11 mouse cellular contexts compared by ENCODE assay signal in the genomic region with DNA sequence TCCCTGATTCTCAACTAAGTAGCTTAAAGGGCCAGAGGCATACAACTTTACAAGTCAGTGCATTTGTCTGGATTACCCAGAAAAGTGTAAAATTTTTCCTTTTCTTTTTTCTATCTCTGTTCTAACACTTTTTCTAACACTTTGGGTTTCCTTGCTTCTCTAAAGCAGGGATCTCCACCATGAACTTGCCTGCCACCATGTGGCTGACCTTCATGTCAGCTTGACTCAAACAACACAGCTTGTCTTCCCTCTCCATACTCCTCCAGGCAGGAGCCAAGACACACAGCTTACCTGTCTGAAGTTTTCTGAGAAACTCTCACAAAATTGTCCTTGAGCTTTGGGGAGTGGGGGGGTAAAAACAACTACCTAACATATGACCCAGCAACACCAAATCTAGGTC. TPM values are rescaled to one million over a fixed set of nuclear protein-coding genes. Genes with fewer than 3 reads are reported as not detected.
DNase-seq lines count a peak whose midpoint lies in the region; ATAC-seq and TF ChIP-seq lines count a peak whose summit lies in the region.
"Had no signal": no experiment of that assay in that cellular context is flagged by ENCODE, and none has a peak within 500 bp of the region (broad histone marks: within the 10 kb centered on the region; RNA-seq: fewer than 3 reads in every experiment).

No protein-coding gene starts in this region.

- H3K36me3 ChIP-seq in liver, postnatal 0 days (replicated peaks; ENCODE audit: insufficient read depth, low read length), result no peaks in the 10 kb centered on the region
- H3K36me3 ChIP-seq in liver, embryonic 11.5 days (ENCODE audit: control insufficient read depth, insufficient read depth, low read length), result no peaks in the 10 kb centered on the region
- no peaks in the 10 kb centered on the region for H3K36me3 ChIP-seq in midbrain, embryonic 14.5 days (ENCODE audit: control insufficient read depth, insufficient read depth, low read length)
- no peaks in the 10 kb centered on the region for H3K36me3 ChIP-seq in limb, embryonic 10.5 days
- H3K36me3 ChIP-seq: G1E; midbrain, embryonic 12.5 days had no signal

- no peaks in the 10 kb centered on the region for H3K9me3 ChIP-seq in liver, postnatal 0 days (ENCODE audit: low read length)
- H3K9me3 ChIP-seq in liver, embryonic 11.5 days (ENCODE audit: control insufficient read depth, low read length), result no peaks in the 10 kb centered on the region
- no peaks in the 10 kb centered on the region for H3K9me3 ChIP-seq in midbrain, embryonic 14.5 days (ENCODE audit: control insufficient read depth, low read length)
- no peaks in the 10 kb centered on the region for H3K9me3 ChIP-seq in limb, embryonic 10.5 days (replicated peaks)
- H3K9me3 ChIP-seq: G1E; midbrain, embryonic 12.5 days had no signal

- TF ChIP-seq EP300 in liver, postnatal 0 days (IDR thresholded peaks at IDR 0.05; ENCODE audit: low read depth), result no peak

- no peaks in the 10 kb centered on the region for H3K27me3 ChIP-seq in liver, postnatal 0 days (ENCODE audit: insufficient read depth, low read length)
- H3K27me3 ChIP-seq in liver, embryonic 11.5 days (replicated peaks; ENCODE audit: control insufficient read depth, insufficient read depth, low read length), result no peaks in the 10 kb centered on the region
- H3K27me3 ChIP-seq in midbrain, embryonic 14.5 days (ENCODE audit: control insufficient read depth, insufficient read depth, low read length), result no peaks in the 10 kb centered on the region
- no peaks in the 10 kb centered on the region for H3K27me3 ChIP-seq in limb, embryonic 10.5 days (ENCODE audit: low read depth, poor library complexity, severe bottlenecking)
- H3K27me3 ChIP-seq: midbrain, embryonic 12.5 days had no signal

- H3K27ac ChIP-seq in liver, postnatal 0 days (ENCODE audit: low read depth), result no peak overlapping the region
- H3K27ac ChIP-seq in liver, embryonic 11.5 days (ENCODE audit: low read depth, low read length), result no peak overlapping the region
- no peak overlapping the region for H3K27ac ChIP-seq in midbrain, embryonic 14.5 days (replicated peaks; ENCODE audit: low read depth, low read length)
- H3K27ac ChIP-seq in limb, embryonic 10.5 days, result no peak overlapping the region
- H3K27ac ChIP-seq: midbrain, embryonic 12.5 days had no signal

- TF ChIP-seq CTCF in liver, postnatal 0 days (IDR thresholded peaks at IDR 0.05; ENCODE audit: low read depth), result peak; percentile 62

- no peaks in the 10 kb centered on the region for H3K4me1 ChIP-seq in liver, postnatal 0 days (ENCODE audit: insufficient read depth)
- no peaks in the 10 kb centered on the region for H3K4me1 ChIP-seq in liver, embryonic 11.5 days (replicated peaks; ENCODE audit: control insufficient read depth, insufficient read depth, low read length)
- H3K4me1 ChIP-seq in midbrain, embryonic 14.5 days (ENCODE audit: control insufficient read depth, insufficient read depth, low read length), result no peaks in the 10 kb centered on the region
- no peaks in the 10 kb centered on the region for H3K4me1 ChIP-seq in limb, embryonic 10.5 days
- H3K4me1 ChIP-seq: midbrain, embryonic 12.5 days had no signal

- no peak overlapping the region for H3K4me3 ChIP-seq in liver, postnatal 0 days (ENCODE audit: low read depth, low read length)
- H3K4me3 ChIP-seq in liver, embryonic 11.5 days (ENCODE audit: low read depth, low read length), result no peak overlapping the region
- no peak overlapping the region for H3K4me3 ChIP-seq in midbrain, embryonic 14.5 days (replicated peaks; ENCODE audit: low read depth, low read length)
- no peak overlapping the region for H3K4me3 ChIP-seq in limb, embryonic 10.5 days
- H3K4me3 ChIP-seq: midbrain, embryonic 12.5 days had no signal

- DNase-seq in embryo, embryonic 10 days (ENCODE audit: low spot score), result peak; percentile 21
- no peak for DNase-seq in embryo, embryonic 10.5 days (ENCODE audit: low spot score)
- DNase-seq in liver, postnatal 0 days, result no peak
- DNase-seq in liver, embryonic 11.5 days (ENCODE audit: low spot score), result no peak
- peak; percentile 64 for DNase-seq in induced T-regulatory cell, adult 2 months (ENCODE audit: low read depth)
- DNase-seq in thymus, postnatal 0 days (ENCODE audit: low spot score), result peak; percentile 9
- no peak for DNase-seq in midbrain, embryonic 14.5 days
- no peak for DNase-seq in limb, embryonic 10.5 days (ENCODE audit: low spot score)

- ATAC-seq in liver, postnatal 0 days, result no peak
- no peak for ATAC-seq in liver, embryonic 11.5 days (replicated peaks; ENCODE audit: low FRiP score)
- ATAC-seq in midbrain, embryonic 14.5 days (ENCODE audit: low FRiP score, low TSS enrichment), result no peak
- ATAC-seq: intestine, embryonic 16.5 days had no signal

- no peak overlapping the region for H3K9ac ChIP-seq in liver, postnatal 0 days (replicated peaks)
- no peak overlapping the region for H3K9ac ChIP-seq in liver, embryonic 11.5 days (ENCODE audit: low read depth, low read length)
- no peak overlapping the region for H3K9ac ChIP-seq in midbrain, embryonic 14.5 days (replicated peaks; ENCODE audit: low read length)
- H3K9ac ChIP-seq: midbrain, embryonic 12.5 days had no signal

- no peak overlapping the region for H3K4me2 ChIP-seq in liver, postnatal 0 days (ENCODE audit: low read depth, low read length)
- no peak overlapping the region for H3K4me2 ChIP-seq in liver, embryonic 11.5 days
- H3K4me2 ChIP-seq in midbrain, embryonic 14.5 days (ENCODE audit: low read length), result no peak overlapping the region
- H3K4me2 ChIP-seq: midbrain, embryonic 12.5 days had no signal

RNA-seq across cellular contexts. Expression of a gene that starts 17.9 kb away (rescaled TPM):
- polyA plus RNA-seq in liver, postnatal 0 days (2015; fragmentation: Nextera tagmentation; extraction: Ambion mirVana), result 19.3 and 22.2 TPM in 2 replicates
- polyA plus RNA-seq in liver, embryonic 11.5 days (2014; fragmentation: Nextera tagmentation; extraction: Ambion mirVana), result 29.4 and 33.4 TPM in 2 replicates
- 29.0 and 36.9 TPM in 2 replicates for polyA plus RNA-seq in thymus, postnatal 0 days (2015; fragmentation: Nextera tagmentation; extraction: Ambion mirVana)
- 13.1 and 24.3 TPM in 2 replicates for polyA plus RNA-seq in midbrain, embryonic 14.5 days (2014; fragmentation: Nextera tagmentation; extraction: Ambion mirVana)
- polyA plus RNA-seq in limb, embryonic 10.5 days (2016; fragmentation: Nextera tagmentation; extraction: Ambion mirVana), result 26.1 and 34.7 TPM in 2 replicates

Comparison
In these comparisons a context has a peak if more than half of its experiments do, and no peak if none do; other contexts are left out.
1. DNase-seq: peak in embryo, embryonic 10 days (single experiment), induced T-regulatory cell, adult 2 months (single experiment) and thymus, postnatal 0 days (single experiment); none in embryo, embryonic 10.5 days (single experiment), liver, postnatal 0 days (single experiment), liver, embryonic 11.5 days (single experiment), midbrain, embryonic 14.5 days (single experiment) and limb, embryonic 10.5 days (single experiment).